Mouse (Mus musculus) kidney, adult 2 months (tissue): ENCODE results near the gene Tollip.

Experiments used
- CTCF ChIP-seq: fragments of 200-500 bp; conservative IDR thresholded peaks from 2 replicates; pipeline ENCODE4 v1.5.1; 2011; ENCODE audit warnings: low read depth, mild to moderate bottlenecking, control low read depth, low read length, moderate library complexity, mixed read lengths; ENCODE audit not compliant: insufficient read depth, insufficient read length
- POLR2A ChIP-seq: fragments of 200-500 bp; IDR thresholded peaks from one replicate; pipeline ENCODE4 v1.6.1; 2011; ENCODE audit warnings: low read depth, low read length, control low read depth

DNA sequence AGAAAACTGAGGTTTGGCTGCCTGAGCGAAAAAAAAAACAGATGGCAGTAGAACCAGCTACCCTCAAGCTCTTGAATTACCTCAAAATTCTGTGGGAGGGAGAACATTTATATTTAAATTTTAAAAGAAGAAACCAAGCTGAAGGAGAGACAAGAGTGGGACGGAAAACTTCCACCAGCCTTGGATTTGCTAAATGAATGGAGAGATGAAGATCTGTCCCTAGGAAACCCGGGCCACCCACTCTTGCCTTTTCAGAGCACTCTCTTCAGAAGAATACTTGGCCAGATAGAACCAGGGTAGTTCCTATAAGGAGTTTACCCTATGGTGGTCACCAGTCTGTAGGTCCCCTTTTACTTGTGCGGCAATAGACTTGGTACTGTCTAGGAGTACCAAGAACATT lies 15.5 kb downstream of the Tollip start:
- TF ChIP-seq POLR2A (no peak), CTCF (no peak)
